Comparison of ENCODE assay signal across 17 mouse cellular contexts in the genomic region with DNA sequence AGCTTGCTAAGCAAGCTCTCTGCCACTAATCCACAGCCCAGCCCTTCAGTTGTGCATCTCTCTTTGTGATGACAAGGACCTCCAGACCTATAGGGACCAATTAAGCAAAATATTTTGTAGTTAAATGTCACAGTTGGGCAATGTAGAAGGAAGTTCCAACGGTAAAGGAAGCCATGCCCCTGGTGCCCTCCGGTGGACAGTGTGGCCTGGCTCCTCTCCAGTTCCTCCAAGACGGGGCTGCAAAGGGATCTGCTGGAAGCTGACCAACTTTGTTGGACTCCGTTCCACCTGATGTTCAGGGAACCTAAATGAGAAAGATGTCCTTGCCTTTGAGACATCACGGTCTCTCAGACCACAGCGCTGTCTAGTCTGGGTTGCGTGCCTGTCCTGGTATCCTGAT.
DNase-seq lines count a peak whose midpoint lies in the region; ATAC-seq and TF ChIP-seq lines count a peak whose summit lies in the region.
"Had no signal": no experiment of that assay in that cellular context is flagged by ENCODE, and none has a peak within 500 bp of the region (broad histone marks: within the 10 kb centered on the region; RNA-seq: fewer than 3 reads in every experiment).

No protein-coding gene starts in this region.

- no peak overlapping the region for H3K9ac ChIP-seq in heart, adult 2 months (ENCODE audit: low read depth, low read length)
- H3K9ac ChIP-seq in kidney, embryonic 15.5 days = no peak overlapping the region
- H3K9ac ChIP-seq: heart, embryonic 13.5 days; hindbrain, embryonic 12.5 days; midbrain, embryonic 12.5 days had no signal

- no peak for TF ChIP-seq EP300 in heart, adult 2 months (IDR thresholded peaks at IDR 0.05; ENCODE audit: insufficient read depth, low read depth, low read length)

- ATAC-seq in kidney, embryonic 15.5 days (replicated peaks; ENCODE audit: low FRiP score) = no peak
- ATAC-seq in Patski = no peak
- ATAC-seq in megakaryocyte-erythroid progenitor cell, adult 5-6 weeks (replicated peaks; ENCODE audit: low FRiP score, low TSS enrichment, poor library complexity, severe bottlenecking) = no peak

- H3K36me3 ChIP-seq in heart, adult 2 months (ENCODE audit: control insufficient read depth, insufficient read depth, low read length) = no peaks in the 10 kb centered on the region
- H3K36me3 ChIP-seq in kidney, embryonic 15.5 days = no peaks in the 10 kb centered on the region
- H3K36me3 ChIP-seq: heart, embryonic 13.5 days; hindbrain, embryonic 12.5 days; midbrain, embryonic 12.5 days had no signal

- in situ Hi-C loops in Patski (cut with MboI; ENCODE audit: low pct_unique_long_range_greater_than_20kb) = no loop called here

- TF ChIP-seq POLR2A in heart, adult 2 months (IDR thresholded peaks at IDR 0.05; ENCODE audit: insufficient read depth, low read depth, low read length) = no peak

- no peak overlapping the region for H3K4me3 ChIP-seq in heart, adult 2 months
- no peak overlapping the region for H3K4me3 ChIP-seq in kidney, embryonic 15.5 days (replicated peaks)
- H3K4me3 ChIP-seq: heart, embryonic 13.5 days; hindbrain, embryonic 12.5 days; midbrain, embryonic 12.5 days had no signal

- POLR2A ChIA-PET in Patski (lab: Charles Lee) = interaction anchor here (0.6 kb wide), 1 partner anchor 9 kb away, joined by 4 read pairs; no protein-coding TSS in a partner anchor

- 52% methylated on average over 7 of the region's 7 CpGs for WGBS in heart, adult 2 months
- WGBS in kidney, embryonic 15.5 days = 70% methylated on average over 7 of the region's 7 CpGs

- H3K27ac ChIP-seq in heart, adult 2 months = no peak overlapping the region
- H3K27ac ChIP-seq in kidney, embryonic 15.5 days = no peak overlapping the region
- H3K27ac ChIP-seq: heart, embryonic 13.5 days; hindbrain, embryonic 12.5 days; midbrain, embryonic 12.5 days had no signal

- H3K27me3 ChIP-seq in heart, adult 2 months (ENCODE audit: control insufficient read depth, insufficient read depth, low read length) = no peaks in the 10 kb centered on the region
- no peaks in the 10 kb centered on the region for H3K27me3 ChIP-seq in kidney, embryonic 15.5 days
- H3K27me3 ChIP-seq in Patski = no peaks in the 10 kb centered on the region
- H3K27me3 ChIP-seq: heart, embryonic 13.5 days; hindbrain, embryonic 12.5 days; midbrain, embryonic 12.5 days had no signal

- no peaks in the 10 kb centered on the region for H3K9me3 ChIP-seq in kidney, embryonic 15.5 days (replicated peaks)
- H3K9me3 ChIP-seq: heart, embryonic 13.5 days; midbrain, embryonic 12.5 days had no signal

- intact Hi-C loops in heart, adult 2 months (cut with DNase I) = no loop called here

- H3K4me2 ChIP-seq in kidney, embryonic 15.5 days = no peak overlapping the region
- H3K4me2 ChIP-seq: heart, embryonic 13.5 days; hindbrain, embryonic 12.5 days; liver, embryonic 11.5 days; midbrain, embryonic 12.5 days had no signal

- CTCF ChIA-PET in Patski (lab: Charles Lee) = interaction anchor here (1.1 kb wide), 1 partner anchor 46 kb away, joined by 3 read pairs; no protein-coding TSS in a partner anchor

- H3K79me2 ChIP-seq in heart, adult 2 months (replicated peaks; ENCODE audit: control insufficient read depth, insufficient read depth, low read length) = no peaks in the 10 kb centered on the region

- no peaks in the 10 kb centered on the region for H3K4me1 ChIP-seq in heart, adult 2 months (ENCODE audit: control insufficient read depth, insufficient read depth, low read length)
- no peaks in the 10 kb centered on the region for H3K4me1 ChIP-seq in kidney, embryonic 15.5 days
- H3K4me1 ChIP-seq: hindbrain, embryonic 12.5 days; midbrain, embryonic 12.5 days had no signal

- DNase-seq in heart, adult 2 months = no peak
- DNase-seq in heart, adult 18-20 months = no peak
- DNase-seq in kidney, postnatal 4 days = peak; percentile 19 to 45
- peak; percentile 3 for DNase-seq in 3T3-L1 (ENCODE audit: low read depth, low spot score)
- DNase-seq in Patski (ENCODE audit: low read depth, low spot score) = no peak
- DNase-seq in cerebellum, postnatal 36 days = no peak
- DNase-seq: adrenal gland, postnatal 14 days; cerebellum, adult 9-11 months; gastrocnemius, postnatal 14 days; kidney, adult 11 months; lung, postnatal 10 days had no signal

- peak; percentile 36 for TF ChIP-seq CTCF in heart, adult 2 months (IDR thresholded peaks at IDR 0.05)
- peak; percentile 74 for TF ChIP-seq CTCF in Patski (IDR thresholded peaks at IDR 0.05)

Comparison
In these comparisons a context has a peak if more than half of its experiments do, and no peak if none do; other contexts are left out.
1. DNase-seq: peak in kidney, postnatal 4 days (2 of 2) and 3T3-L1 (single experiment); none in heart, adult 2 months (0 of 2), heart, adult 18-20 months (0 of 2), Patski (single experiment) and cerebellum, postnatal 36 days (0 of 2).